Mouse (Mus musculus) induced T-regulatory cell, adult 2 months (primary cell): ENCODE measurements at regions not wholly inside any gene's neighbourhood (a gene's known extent, or its start where the extent isn't known, plus 50 kb on each side); places are given as distances from the start of the nearest gene placed in this dataset.

Experiments used
- DNase-seq: peaks from one replicate; pipeline ENCODE4 v3.0.0-alpha.2; 2012; ENCODE audit warnings: low read depth

GRCm38 (mm10) chr3:40058719-40059420, 472.2 kb upstream of the Intu start:
- DNase-seq = no peak

- no peak for DNase-seq
Measured at GRCm38 (mm10) chr3:40070137-40070667, 460.9 kb upstream of the Intu start.

GRCm38 (mm10) chr3:40076824-40077223, 454.3 kb upstream of the Intu start:
- no peak for DNase-seq

- DNase-seq = no peak
Measured at GRCm38 (mm10) chr3:40085116-40085515, 446.0 kb upstream of the Intu start.

- DNase-seq = no peak
Measured at GRCm38 (mm10) chr3:40091773-40092343, 439.2 kb upstream of the Intu start.

GRCm38 (mm10) chr3:40092765-40093368, 438.2 kb upstream of the Intu start:
- DNase-seq = no peak

GRCm38 (mm10) chr3:40094040-40094439, 437.0 kb upstream of the Intu start:
- no peak for DNase-seq

- DNase-seq = no peak
Measured at GRCm38 (mm10) chr3:40094701-40095100, 436.4 kb upstream of the Intu start.

GRCm38 (mm10) chr3:40102698-40103097, 428.4 kb upstream of the Intu start:
- DNase-seq = no peak

GRCm38 (mm10) chr3:40114811-40115210, 416.3 kb upstream of the Intu start:
- DNase-seq = no peak

GRCm38 (mm10) chr3:40118551-40118950, 412.5 kb upstream of the Intu start:
- no peak for DNase-seq

- no peak for DNase-seq
Measured at GRCm38 (mm10) chr3:40119462-40119861, 411.6 kb upstream of the Intu start.

- DNase-seq = no peak
Measured at GRCm38 (mm10) chr3:40120298-40120875, 410.7 kb upstream of the Intu start.

- no peak for DNase-seq
Measured at GRCm38 (mm10) chr3:40123558-40124236, 407.4 kb upstream of the Intu start.

- DNase-seq = no peak
Measured at GRCm38 (mm10) chr3:40126903-40127302, 404.2 kb upstream of the Intu start.

- no peak for DNase-seq
Measured at GRCm38 (mm10) chr3:40130858-40131584, 400.1 kb upstream of the Intu start.

GRCm38 (mm10) chr3:40138671-40139070, 392.4 kb upstream of the Intu start:
- DNase-seq = no peak

GRCm38 (mm10) chr3:40142229-40142628, 388.9 kb upstream of the Intu start:
- DNase-seq = no peak

- no peak for DNase-seq
Measured at GRCm38 (mm10) chr3:40158631-40159030, 372.5 kb upstream of the Intu start.

GRCm38 (mm10) chr3:40159591-40160145, 371.4 kb upstream of the Intu start:
- no peak for DNase-seq

GRCm38 (mm10) chr3:40164181-40164580, 366.9 kb upstream of the Intu start:
- DNase-seq = no peak
